Mouse (Mus musculus) macrophage (primary cell): Measurements from ENCODE around the gene Maml1. TPM values are rescaled to one million over a fixed set of nuclear protein-coding genes. Genes with fewer than 3 reads are reported as not detected.
A peak's percentile ranks its signal among the peaks of the same experiment; 100 is the strongest.

Experiments used
- H3K27ac ChIP-seq: fragments of 350-480 bp; formaldehyde crosslinking; 2 replicates; pipeline ENCODE4 v1.9.0; 2021
- H3K36me3 ChIP-seq: fragments of 350-480 bp; formaldehyde crosslinking; 2 replicates; pipeline ENCODE4 v1.9.0; 2021; ENCODE audit errors: inconsistent target
- H3K4me3 ChIP-seq: fragments of 350-480 bp; formaldehyde crosslinking; 2 replicates; pipeline ENCODE4 v1.9.0; 2021; ENCODE audit errors: inconsistent target
- H3K79me2 ChIP-seq: fragments of 350-480 bp; formaldehyde crosslinking; 2 replicates; pipeline ENCODE4 v1.9.0; 2021; ENCODE audit errors: inconsistent target
- WGBS: methylation state at CpG from one replicate; pipeline ENCODE4 v1.1.7; 2026; ENCODE audit warnings: inconsistent platforms; ENCODE audit not compliant: missing documents; 5-methylcytosine and 5-hydroxymethylcytosine counted together
- polyA plus RNA-seq: library from polyadenylated mRNA; stranded (reverse); fragments of 250-400 nt; gene quantifications from 3 replicates; pipeline ENCODE4 v1.2.4, GENCODE M21; 2018; ENCODE audit warnings: inconsistent platforms

Gene Maml1
- polyA plus RNA-seq, 1 experiment from 2014 or later = 12.5 TPM

DNA sequence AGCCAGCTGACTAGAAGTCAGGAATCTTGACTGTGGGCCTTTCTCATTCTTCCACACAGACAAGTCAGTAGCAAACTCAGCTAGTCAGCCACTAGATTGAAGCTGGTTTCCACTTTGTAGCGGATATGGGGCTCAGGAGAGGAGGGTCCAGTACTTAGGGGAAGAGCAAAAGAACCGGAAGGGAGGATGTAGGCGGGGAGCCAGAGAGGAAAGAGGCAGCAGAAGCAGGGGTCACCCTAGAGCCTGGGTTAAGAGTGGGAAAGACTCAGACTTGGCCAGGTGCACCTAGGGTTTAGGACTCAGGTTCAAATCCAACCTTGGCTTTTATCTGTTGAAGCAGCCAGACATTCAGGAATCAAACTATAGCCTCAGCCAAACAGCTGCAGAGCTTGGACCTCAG lies 64.9 kb downstream of the Maml1 start:
- peak overlapping the region; percentile 82 for H3K27ac ChIP-seq

DNA sequence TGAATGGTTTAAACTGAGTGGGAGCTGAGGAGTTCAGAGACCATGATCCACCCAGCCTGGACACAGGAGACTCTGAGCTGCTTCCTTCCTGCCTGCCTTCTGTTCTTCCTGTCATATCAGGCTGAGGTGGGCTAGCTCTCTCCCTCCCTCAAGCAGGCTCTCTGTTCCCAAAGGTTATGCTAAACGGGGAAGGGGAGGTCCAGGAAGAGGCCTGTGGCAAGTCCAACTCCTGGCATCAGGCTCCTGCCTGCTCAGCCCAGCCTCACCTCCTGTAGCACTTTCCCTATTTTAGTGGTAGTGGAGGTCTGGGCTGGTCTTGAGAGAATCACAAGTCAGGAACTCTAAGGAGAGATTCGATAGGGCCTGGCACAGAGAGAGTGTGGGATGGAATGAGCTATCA lies 65.7 kb downstream of the Maml1 start:
- Histone ChIP-seq H3K79me2 (peaks cover 77% of the 10 kb centered on the region), H3K36me3 (0 out of 2 replicates have a peak, but pooled peaks cover 6% of the 10 kb centered on the region), H3K27ac (peak overlapping the region; percentile 82), H3K4me3 (peak overlapping the region; percentile 72)
- WGBS = 10% methylated on average over 2 of the region's 2 CpGs

More for the DNA sequence above, 64.9 kb downstream of the Maml1 start:
- Histone ChIP-seq H3K4me3 (peak overlapping the region; percentile 72; the same call in 1 of the 2 replicates), H3K36me3 (peaks cover 14% of the 10 kb centered on the region), H3K79me2 (peaks cover 69% of the 10 kb centered on the region)
- WGBS = 14% methylated on average over 2 of the region's 3 CpGs

- Histone ChIP-seq H3K27ac (peak overlapping the region; percentile 82), H3K36me3 (0 out of 2 replicates have a peak, but pooled peaks cover 6% of the 10 kb centered on the region), H3K79me2 (peaks cover 83% of the 10 kb centered on the region), H3K4me3 (peak overlapping the region; percentile 72)
- under 1% methylated on average over 34 of the region's 34 CpGs for WGBS
These were observed 66.3 kb downstream of the Maml1 start for GRCm38 (mm10) chr11:50225611-50226378.

GRCm38 (mm10) chr11:50224671-50225530 lies 67.2 kb downstream of the Maml1 start:
- H3K79me2 ChIP-seq = peaks cover 83% of the 10 kb centered on the region
- peak overlapping the region; percentile 68 for H3K4me3 ChIP-seq
- no peaks in the 10 kb centered on the region for H3K36me3 ChIP-seq
- WGBS = under 1% methylated on average over 67 of the region's 70 CpGs
- H3K27ac ChIP-seq = peak overlapping the region; percentile 90

GRCm38 (mm10) chr11:50223783-50224662 lies 68.1 kb downstream of the Maml1 start:
- Histone ChIP-seq H3K79me2 (peaks cover 83% of the 10 kb centered on the region), H3K4me3 (peak overlapping the region; percentile 68), H3K36me3 (no peaks in the 10 kb centered on the region), H3K27ac (peak overlapping the region; percentile 90)
- 6% methylated on average over 16 of the region's 17 CpGs for WGBS

- peak overlapping the region; percentile 68 for H3K4me3 ChIP-seq
- H3K36me3 ChIP-seq = no peaks in the 10 kb centered on the region
- peak overlapping the region; percentile 90 for H3K27ac ChIP-seq
- 80% methylated on average over 7 of the region's 7 CpGs for WGBS
- peaks cover 83% of the 10 kb centered on the region for H3K79me2 ChIP-seq
These were observed 69.4 kb downstream of the Maml1 start for GRCm38 (mm10) chr11:50222559-50223276.

GRCm38 (mm10) chr11:50219833-50220232 lies 72.3 kb downstream of the Maml1 start:
- H3K36me3 ChIP-seq = no peaks in the 10 kb centered on the region
- WGBS = 75% methylated on average over 2 of the region's 2 CpGs
- H3K27ac ChIP-seq = no peak overlapping the region
- no peak overlapping the region for H3K4me3 ChIP-seq
- peaks cover 64% of the 10 kb centered on the region for H3K79me2 ChIP-seq

DNA sequence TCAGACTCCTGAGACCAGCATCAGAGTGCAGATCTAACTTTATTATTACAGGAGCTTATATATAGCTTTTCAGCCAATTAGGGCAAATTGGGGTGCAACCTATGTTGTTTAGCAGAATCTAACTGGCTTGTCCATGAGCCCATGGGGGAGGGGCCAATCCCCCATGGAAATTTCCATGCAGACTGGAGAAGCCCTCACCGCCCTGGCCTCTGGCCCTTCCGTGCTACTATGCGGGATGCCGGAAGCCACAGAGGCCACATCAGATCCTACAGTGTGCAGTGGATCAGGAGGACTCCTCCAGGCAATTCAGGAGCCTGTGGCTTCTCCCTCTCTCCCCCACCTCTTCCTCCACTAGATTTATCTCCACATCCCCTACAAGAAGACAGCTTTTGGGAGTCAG lies 74.3 kb downstream of the Maml1 start:
- Histone ChIP-seq H3K79me2 (peaks cover 54% of the 10 kb centered on the region), H3K27ac (no peak overlapping the region), H3K4me3 (no peak overlapping the region), H3K36me3 (no peaks in the 10 kb centered on the region)
- 93% methylated on average over 4 of the region's 4 CpGs for WGBS

DNA sequence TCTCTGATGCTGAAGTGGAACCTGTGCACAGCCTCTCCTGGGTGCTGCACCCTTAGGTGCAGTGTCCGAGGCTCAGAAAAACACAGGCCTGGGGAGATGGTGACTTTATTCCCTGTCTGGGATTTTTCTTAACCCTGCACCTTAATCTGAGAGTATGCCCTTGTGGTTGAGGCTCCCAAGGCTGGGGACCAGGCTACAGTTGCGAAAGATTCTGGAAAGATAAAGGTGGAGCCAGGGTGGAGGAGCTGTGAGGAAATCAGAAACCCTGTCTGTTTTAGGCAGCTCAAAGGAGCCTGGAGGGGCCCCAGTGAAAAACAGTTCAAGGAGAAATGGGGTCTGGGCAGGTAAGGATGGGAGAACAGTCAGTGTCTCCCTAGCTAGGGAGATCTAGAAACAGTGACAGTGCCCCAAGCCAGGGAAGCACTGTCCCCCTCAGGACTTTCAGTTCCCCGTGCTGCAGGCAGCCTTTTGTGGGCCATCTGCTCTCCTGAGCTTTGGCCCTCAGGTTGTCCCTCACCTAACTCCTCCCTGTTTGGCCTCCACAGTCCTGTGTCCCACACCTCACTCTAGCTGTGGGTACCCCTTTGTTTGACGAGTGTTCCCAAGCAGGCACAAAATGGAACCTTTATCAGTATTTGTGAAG lies 75.3 kb downstream of the Maml1 start:
- no peak overlapping the region for H3K27ac ChIP-seq
- WGBS = 75% methylated on average over 3 of the region's 4 CpGs

DNA sequence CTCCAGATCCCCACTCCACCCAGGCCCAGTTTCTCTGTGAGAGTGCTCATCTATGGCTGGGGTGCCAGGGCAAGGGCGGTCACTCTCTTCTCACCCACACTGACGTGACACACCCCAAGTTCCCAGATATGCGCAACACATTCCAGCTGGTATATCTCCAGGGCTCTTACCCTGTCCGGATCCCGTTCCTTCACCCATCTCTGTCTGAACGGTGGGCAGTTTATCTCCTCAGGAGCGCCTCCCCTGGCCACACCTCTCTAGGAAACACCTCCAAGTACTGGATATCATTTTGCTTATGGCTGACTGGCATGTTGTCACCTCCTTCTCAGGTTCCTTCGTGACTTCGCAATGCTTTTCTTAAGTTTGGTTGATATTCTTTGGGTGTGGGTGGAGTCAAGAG lies 76.5 kb downstream of the Maml1 start:
- 92% methylated on average over 9 of the region's 9 CpGs for WGBS
- no peak overlapping the region for H3K27ac ChIP-seq
- H3K4me3 ChIP-seq = no peak overlapping the region
- H3K79me2 ChIP-seq = peaks cover 41% of the 10 kb centered on the region
- H3K36me3 ChIP-seq = no peaks in the 10 kb centered on the region

More for the DNA sequence above, 75.3 kb downstream of the Maml1 start:
- Histone ChIP-seq H3K36me3 (no peaks in the 10 kb centered on the region), H3K79me2 (peaks cover 45% of the 10 kb centered on the region), H3K4me3 (no peak overlapping the region)

DNA sequence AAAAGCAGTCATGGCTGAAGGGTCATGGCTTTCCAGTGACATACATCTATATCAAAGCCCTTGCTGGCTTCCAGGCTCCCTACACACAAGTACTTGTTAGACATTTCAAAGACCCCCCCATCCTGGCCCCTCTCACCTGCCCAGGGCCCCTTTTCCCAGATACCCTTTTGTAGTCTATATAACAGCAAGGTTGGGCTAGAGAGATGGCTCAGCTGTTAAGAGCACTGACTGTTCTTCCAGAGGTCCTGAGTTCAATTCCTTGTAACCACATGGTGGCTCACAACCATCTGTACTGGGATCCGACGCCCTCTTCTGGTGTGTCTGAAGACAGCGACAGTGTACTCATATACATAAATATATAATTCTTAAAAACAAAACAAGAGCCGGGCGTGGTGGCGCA lies 77.5 kb downstream of the Maml1 start:
- Histone ChIP-seq H3K36me3 (no peaks in the 10 kb centered on the region), H3K79me2 (peaks cover 42% of the 10 kb centered on the region), H3K27ac (peak overlapping the region; percentile 99), H3K4me3 (no peak overlapping the region)
- WGBS = 100% methylated on average over 6 of the region's 6 CpGs

- WGBS = 31% methylated on average over 11 of the region's 11 CpGs
- no peak overlapping the region for H3K4me3 ChIP-seq
- peak overlapping the region; percentile 99 for H3K27ac ChIP-seq
- peaks cover 2% of the 10 kb centered on the region; the same call in 1 of the 2 replicates for H3K36me3 ChIP-seq
- peaks cover 42% of the 10 kb centered on the region for H3K79me2 ChIP-seq
These were observed 79.0 kb downstream of the Maml1 start for GRCm38 (mm10) chr11:50212848-50213758.
